In genomic region chr3:30995899-30996687, GRCm38 (mm10) we compare ENCODE assay signal across 8 mouse cellular contexts. TPM values are rescaled to one million over a fixed set of nuclear protein-coding genes. Genes with fewer than 3 reads are reported as not detected.
DNase-seq lines count a peak whose midpoint lies in the region; ATAC-seq and TF ChIP-seq lines count a peak whose summit lies in the region.

No protein-coding gene starts in this region.

- peak; percentile 44; the same call in 1 of the 2 replicates for ATAC-seq in kidney, postnatal 0 days (replicated peaks; ENCODE audit: low FRiP score, low read depth)
- ATAC-seq in inflammation-experienced regulatory T-cells, adult 6 months = peak; percentile 37
- ATAC-seq in megakaryocyte-erythroid progenitor cell, adult 5-6 weeks (replicated peaks; ENCODE audit: low FRiP score, low TSS enrichment, poor library complexity, severe bottlenecking) = peak; percentile 39

- peak; percentile 72 for DNase-seq in kidney, postnatal 0 days (ENCODE audit: low spot score)
- no peak for DNase-seq in kidney, adult 11 months
- peak; percentile 48 for DNase-seq in MN1 (ENCODE audit: low spot score)
- DNase-seq in embryo, embryonic 11 days = peak; percentile 68
- DNase-seq in spleen, postnatal 10 days (ENCODE audit: low spot score in 2 of 2) = no peak
- DNase-seq in adrenal gland, adult (ENCODE audit: inconsistent age in 2 of 2, low spot score in 1 of 2) = no peak

- no peaks in the 10 kb centered on the region for H3K27me3 ChIP-seq in kidney, postnatal 0 days (ENCODE audit: insufficient read depth, low read length)

- H3K4me1 ChIP-seq in kidney, postnatal 0 days (replicated peaks; ENCODE audit: insufficient read depth, low read length) = peaks cover 32% of the 10 kb centered on the region

- H3K36me3 ChIP-seq in kidney, postnatal 0 days (ENCODE audit: insufficient read depth, low read length) = no peaks in the 10 kb centered on the region

- TF ChIP-seq CTCF in kidney, postnatal 0 days (IDR thresholded peaks at IDR 0.05; ENCODE audit: low read depth) = no peak

- H3K4me3 ChIP-seq in kidney, postnatal 0 days (replicated peaks; ENCODE audit: low read depth, low read length) = peak overlapping the region; percentile 71

- H3K9ac ChIP-seq in kidney, postnatal 0 days (ENCODE audit: low read depth, low read length) = peak overlapping the region; percentile 67

- H3K9me3 ChIP-seq in kidney, postnatal 0 days (replicated peaks; ENCODE audit: low read length) = no peaks in the 10 kb centered on the region

- H3K27ac ChIP-seq in kidney, postnatal 0 days = peak overlapping the region; percentile 64

- under 1% methylated on average over 47 of the region's 49 CpGs for WGBS in kidney, postnatal 0 days

- peak overlapping the region; percentile 55 for H3K4me2 ChIP-seq in kidney, postnatal 0 days (ENCODE audit: low read length)

RNA-seq across cellular contexts. Expression of gene Prkci, which starts 0.5 kb away (rescaled TPM):
- polyA plus RNA-seq in kidney, postnatal 0 days (2015; fragmentation: Nextera tagmentation; extraction: Ambion mirVana) = 29.5 and 31.6 TPM in 2 replicates
- 1 to 10 TPM; 1.5 to 2.5 (median 1.8) TPM for polyA plus RNA-seq in inflammation-experienced regulatory T-cells, adult 6 months (2017; shearing (Covaris generic))
- total RNA-seq in megakaryocyte-erythroid progenitor cell, adult 5-6 weeks (2014; fragmentation: Nextera tagmentation) = 8.6 and 17.0 TPM in 2 replicates
- total RNA-seq in megakaryocyte-erythroid progenitor cell, adult 5-6 weeks (2017) = 5.7 and 6.8 TPM in 2 replicates

RNA-seq across cellular contexts. Expression of gene Phc3, which starts 26.9 kb away (rescaled TPM):
- 4.5 and 4.7 TPM in 2 replicates for polyA plus RNA-seq in kidney, postnatal 0 days (2015; fragmentation: Nextera tagmentation; extraction: Ambion mirVana)
- polyA plus RNA-seq in inflammation-experienced regulatory T-cells, adult 6 months (2017; shearing (Covaris generic)) = 10 to 100 TPM; 33.9 to 61.5 (median 43.2) TPM
- total RNA-seq in megakaryocyte-erythroid progenitor cell, adult 5-6 weeks (2014; fragmentation: Nextera tagmentation) = 30.5 and 33.7 TPM in 2 replicates
- total RNA-seq in megakaryocyte-erythroid progenitor cell, adult 5-6 weeks (2017) = 12.8 and 22.3 TPM in 2 replicates

Comparison
In these comparisons a context has a peak if more than half of its experiments do, and no peak if none do; other contexts are left out.
1. DNase-seq: peak in kidney, postnatal 0 days (single experiment), MN1 (single experiment) and embryo, embryonic 11 days (single experiment); none in kidney, adult 11 months (single experiment), spleen, postnatal 10 days (0 of 2) and adrenal gland, adult (0 of 2).
2. Peak in every context shown above with its lines, with median percentiles within 50 percentile points of each other: ATAC-seq.